Mouse (Mus musculus) adrenal gland, adult 8-10 months (tissue): Measurements from ENCODE around the gene Abhd16a. TPM values are rescaled to one million over a fixed set of nuclear protein-coding genes. Genes with fewer than 3 reads are reported as not detected.

ENCODE experiments used
- DNase-seq: peaks from one replicate; pipeline ENCODE4 v3.0.0; 2022
- total RNA-seq, 4 experiments: library from RNA; stranded (reverse); gene quantifications; 2 replicates each; pipeline ENCODE4 v1.2.4; 2022

Gene Abhd16a
- total RNA-seq, 4 experiments from 2014 or later: 79.4 to 124 (median 103) TPM

DNA sequence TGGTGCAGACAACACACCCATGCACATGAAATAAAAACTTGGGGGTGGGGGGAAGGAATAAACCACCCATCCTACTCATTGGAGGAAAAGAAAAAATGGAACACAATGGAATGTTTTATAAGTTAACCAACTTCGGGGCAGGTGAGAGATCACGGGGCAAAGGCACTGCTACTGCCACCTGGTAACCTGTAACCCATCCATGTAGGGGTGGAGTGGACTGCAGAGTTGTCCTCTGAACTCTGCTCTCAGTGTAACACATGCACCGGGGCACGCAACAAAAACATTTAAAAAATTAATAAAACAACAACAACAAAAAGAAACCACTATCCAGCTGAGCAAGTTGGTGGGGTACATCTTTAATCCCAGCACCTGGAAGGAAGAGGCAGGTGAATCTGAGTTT lies 63.1 kb downstream of the Abhd16a start:
- no peak for DNase-seq

Other genes starting within 250 kb of the Abhd16a start
- gene Skiv2l, start 239.1 kb upstream of the Abhd16a start, total RNA-seq: 10 to 100 TPM; 67.2 to 85.0 (median 83.5) TPM
- gene Nelfe, start 238.9 kb upstream of the Abhd16a start, total RNA-seq: 10 to 100 TPM; 41.7 to 59.8 (median 53.8) TPM
- 10 to 100 TPM in 3 of 4 experiments, 1 to 10 TPM in 1; 9.5 to 29.5 (median 17.1) TPM for gene Cfb, start 226.7 kb upstream of the Abhd16a start, total RNA-seq
- gene Zbtb12, start 209.8 kb upstream of the Abhd16a start, total RNA-seq: 10 to 100 TPM; 15.0 to 21.0 (median 18.0) TPM
- under 1 TPM in 1 of 4 experiments, not detected in 3; 0.89 TPM for gene Gm20547, start 207.2 kb upstream of the Abhd16a start, total RNA-seq
- gene C2, start 191.0 kb upstream of the Abhd16a start, total RNA-seq: 100 to 1,000 TPM in 3 of 4 experiments, 10 to 100 TPM in 1; 86.8 to 164 (median 129) TPM
- 100 to 1,000 TPM; 148 to 179 (median 173) TPM for gene Ehmt2, start 190.8 kb upstream of the Abhd16a start, total RNA-seq
- gene Slc44a4, start 174.8 kb upstream of the Abhd16a start, total RNA-seq: 1 to 10 TPM in 2 of 4 experiments, under 1 TPM in 2; 0.73 to 1.8 (median 1.1) TPM
- 10 to 100 TPM; 27.3 to 39.4 (median 28.1) TPM for gene Neu1, start 158.0 kb upstream of the Abhd16a start, total RNA-seq
- gene Hspa1b, start 130.0 kb upstream of the Abhd16a start, total RNA-seq: 100 to 1,000 TPM in 1 of 4 experiments, 10 to 100 TPM in 3; 24.5 to 115 (median 36.0) TPM
- gene Gm20481, start 119.4 kb upstream of the Abhd16a start, total RNA-seq: under 1 TPM in 1 of 4 experiments, not detected in 3; 0.73 TPM
- 10 to 100 TPM; 11.9 to 35.8 (median 14.4) TPM for gene Hspa1a, start 117.1 kb upstream of the Abhd16a start, total RNA-seq
- under 1 TPM; 0.14 to 0.25 (median 0.17) TPM for gene Hspa1l, start 116.6 kb upstream of the Abhd16a start, total RNA-seq
- 10 to 100 TPM; 28.2 to 35.4 (median 30.1) TPM for gene Lsm2, start 107.4 kb upstream of the Abhd16a start, total RNA-seq
- 10 to 100 TPM; 57.9 to 76.0 (median 67.7) TPM for gene Vars, start 88.3 kb upstream of the Abhd16a start, total RNA-seq
- gene Vwa7, start 72.7 kb upstream of the Abhd16a start, total RNA-seq: 1 to 10 TPM in 2 of 4 experiments, under 1 TPM in 2; 0.75 to 1.8 (median 1.2) TPM
- 1 to 10 TPM in 2 of 4 experiments, under 1 TPM in 2; 0.91 to 2.8 (median 0.99) TPM for gene Sapcd1, start 61.2 kb upstream of the Abhd16a start, total RNA-seq
- 1 to 10 TPM in 3 of 4 experiments, under 1 TPM in 1; 0.73 to 4.0 (median 2.2) TPM for gene Msh5, start 42.5 kb upstream of the Abhd16a start, total RNA-seq
- gene Clic1, start 39.3 kb upstream of the Abhd16a start, total RNA-seq: 100 to 1,000 TPM in 2 of 4 experiments, 10 to 100 TPM in 2; 83.2 to 134 (median 113) TPM
- 10 to 100 TPM; 12.4 to 29.5 (median 21.6) TPM for gene Ddah2, start 30.2 kb upstream of the Abhd16a start, total RNA-seq
- gene Ly6g6c, start 23.9 kb upstream of the Abhd16a start, total RNA-seq: not detected
- gene Mpig6b, start 23.1 kb upstream of the Abhd16a start, total RNA-seq: not detected
- gene Ly6g6e, start 12.4 kb upstream of the Abhd16a start, total RNA-seq: not detected
- under 1 TPM in 2 of 4 experiments, not detected in 2; 0.46 to 0.68 TPM for gene Ly6g6d, start 11.2 kb upstream of the Abhd16a start, total RNA-seq
- not detected for gene Ly6g6f, start 3.7 kb upstream of the Abhd16a start, total RNA-seq
- not detected for gene Ly6g5c, start 19.0 kb downstream of the Abhd16a start, total RNA-seq
- gene Ly6g5b, start 26.2 kb downstream of the Abhd16a start, total RNA-seq: under 1 TPM in 3 of 4 experiments, not detected in 1; 0.38 to 0.91 (median 0.40) TPM
- gene Gpank1, start 32.2 kb downstream of the Abhd16a start, total RNA-seq: 10 to 100 TPM; 12.6 to 17.9 (median 14.5) TPM
- 100 to 1,000 TPM; 196 to 224 (median 222) TPM for gene Csnk2b, start 32.8 kb downstream of the Abhd16a start, total RNA-seq
- 10 to 100 TPM; 29.3 to 41.2 (median 39.6) TPM for gene D17H6S53E, start 37.1 kb downstream of the Abhd16a start, total RNA-seq
- under 1 TPM in 2 of 4 experiments, not detected in 2; 0.28 to 0.32 TPM for gene Apom, start 42.8 kb downstream of the Abhd16a start, total RNA-seq
- gene Bag6, start 45.9 kb downstream of the Abhd16a start, total RNA-seq: 100 to 1,000 TPM; 354 to 477 (median 417) TPM
- 100 to 1,000 TPM; 241 to 340 (median 274) TPM for gene Prrc2a, start 75.6 kb downstream of the Abhd16a start, total RNA-seq
- 10 to 100 TPM in 2 of 4 experiments, 1 to 10 TPM in 2; 5.5 to 14.5 (median 10.5) TPM for gene Aif1, start 86.8 kb downstream of the Abhd16a start, total RNA-seq
- 10 to 100 TPM in 1 of 4 experiments, 1 to 10 TPM in 3; 4.7 to 11.3 (median 8.2) TPM for gene Lst1, start 99.2 kb downstream of the Abhd16a start, total RNA-seq
- 10 to 100 TPM in 1 of 4 experiments, 1 to 10 TPM in 3; 1.3 to 10.3 (median 4.5) TPM for gene Ltb, start 105.2 kb downstream of the Abhd16a start, total RNA-seq
- gene Tnf, start 112.7 kb downstream of the Abhd16a start, total RNA-seq: 1 to 10 TPM in 2 of 4 experiments, under 1 TPM in 2; 0.56 to 2.2 (median 0.89) TPM
- gene Lta, start 116.1 kb downstream of the Abhd16a start, total RNA-seq: 1 to 10 TPM in 1 of 4 experiments, under 1 TPM in 3; 0.28 to 1.1 (median 0.63) TPM
- gene Gm16181, start 131.6 kb downstream of the Abhd16a start, total RNA-seq: not detected
- 10 to 100 TPM in 1 of 4 experiments, 1 to 10 TPM in 3; 5.5 to 12.1 (median 7.4) TPM for gene Atp6v1g2, start 144.4 kb downstream of the Abhd16a start, total RNA-seq
- 10 to 100 TPM; 17.4 to 20.2 (median 19.8) TPM for gene Nfkbil1, start 146.5 kb downstream of the Abhd16a start, total RNA-seq
- gene Ddx39b, start 152.5 kb downstream of the Abhd16a start, total RNA-seq: 100 to 1,000 TPM; 181 to 239 (median 202) TPM
- gene H2-D1, start 173.5 kb downstream of the Abhd16a start, total RNA-seq: 100 to 1,000 TPM; 209 to 349 (median 279) TPM
- gene H2-Q1, start 231.1 kb downstream of the Abhd16a start, total RNA-seq: 1 to 10 TPM; 3.6 to 5.8 (median 4.6) TPM